Mouse (Mus musculus): ENCODE results near the gene Rab11fip4.

The Rab11fip4 gene

DNA sequence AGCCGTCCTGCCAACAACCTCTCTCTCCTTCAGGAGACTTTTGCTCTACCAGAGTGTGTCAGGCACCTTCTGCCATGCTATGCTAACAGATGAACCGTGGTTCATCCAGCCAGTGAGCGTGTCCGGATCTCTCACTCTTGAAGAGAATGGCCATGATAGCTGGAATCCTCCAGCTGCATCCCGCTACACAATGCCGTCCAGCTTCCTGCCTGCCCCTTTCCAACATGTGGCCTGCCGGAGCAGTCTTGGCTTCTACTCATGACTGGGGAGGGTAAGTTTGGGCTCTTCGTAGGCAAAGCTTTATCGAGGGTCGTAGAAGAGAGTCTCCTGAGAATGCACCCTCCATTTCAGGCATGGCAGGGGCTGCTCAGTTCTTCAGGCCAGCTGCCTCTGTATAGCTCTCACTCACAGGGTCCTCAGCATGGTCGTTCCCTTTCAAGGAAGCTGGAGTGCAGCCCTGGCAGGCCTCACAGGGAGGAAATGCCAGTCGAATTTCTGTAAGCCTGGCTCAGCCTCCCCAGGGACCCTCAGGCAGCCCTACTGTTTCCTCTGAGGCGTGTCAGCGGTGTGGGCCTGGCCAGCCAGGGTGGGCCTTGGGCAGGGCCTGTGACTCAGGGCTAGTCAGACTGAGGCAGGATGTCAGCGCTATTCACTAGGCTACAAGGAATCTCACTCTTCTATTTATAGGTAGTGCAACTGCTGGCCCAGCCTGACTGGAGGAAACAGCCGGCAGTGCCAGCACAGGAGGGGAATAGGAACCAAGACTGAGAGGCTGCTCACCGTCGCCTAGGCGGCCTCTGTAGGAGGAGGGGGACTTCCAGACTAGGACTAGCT is 147.9 kb downstream of the Rab11fip4 start:
- in situ Hi-C loops (cut with MboI; ENCODE audit: low pct_unique_long_range_greater_than_20kb in 1 of 2, low sequenced_read_pairs in 2 of 2, unreplicated experiment in 1 of 2), result no loop called here

DNA sequence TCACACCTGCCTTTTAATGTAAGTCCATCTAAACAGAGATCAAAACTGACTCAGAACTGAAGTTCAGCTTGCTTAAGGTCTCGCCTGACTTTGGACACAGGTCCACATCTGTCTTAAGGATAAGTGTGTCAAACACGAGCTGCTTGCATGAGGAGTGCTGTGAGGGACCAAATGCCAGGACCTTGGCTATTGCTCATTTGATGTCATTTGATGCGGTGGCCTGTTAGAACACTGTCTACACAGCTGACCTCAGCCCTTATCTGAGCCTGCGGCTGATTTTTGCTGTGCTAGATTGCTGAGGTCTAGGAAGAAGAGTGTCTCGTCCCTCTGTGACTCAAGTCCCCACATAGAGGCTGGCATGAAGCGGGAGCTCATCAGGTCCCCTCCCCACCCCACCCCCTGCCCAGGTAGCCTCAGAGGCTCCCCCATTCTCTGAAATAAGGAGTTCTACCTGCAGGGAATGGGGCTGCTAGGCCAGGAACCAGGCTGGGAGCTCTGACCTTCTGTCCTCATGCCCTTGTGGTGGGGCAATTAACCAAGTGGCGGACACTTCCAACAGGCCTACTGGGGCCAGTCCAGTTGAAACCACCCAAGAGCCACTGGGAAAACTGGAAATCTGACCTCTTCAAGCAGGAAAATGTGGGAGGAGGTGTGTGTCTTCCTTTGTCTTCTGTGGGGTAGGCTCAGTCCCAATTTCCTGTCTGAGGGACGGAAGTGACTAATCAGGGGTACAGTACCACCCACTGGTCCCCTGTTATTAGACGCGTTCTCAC is 149.9 kb downstream of the Rab11fip4 start:
- in situ Hi-C loops (cut with MboI; ENCODE audit: low pct_unique_long_range_greater_than_20kb in 1 of 2, low sequenced_read_pairs in 2 of 2, unreplicated experiment in 1 of 2), result no loop called here

DNA sequence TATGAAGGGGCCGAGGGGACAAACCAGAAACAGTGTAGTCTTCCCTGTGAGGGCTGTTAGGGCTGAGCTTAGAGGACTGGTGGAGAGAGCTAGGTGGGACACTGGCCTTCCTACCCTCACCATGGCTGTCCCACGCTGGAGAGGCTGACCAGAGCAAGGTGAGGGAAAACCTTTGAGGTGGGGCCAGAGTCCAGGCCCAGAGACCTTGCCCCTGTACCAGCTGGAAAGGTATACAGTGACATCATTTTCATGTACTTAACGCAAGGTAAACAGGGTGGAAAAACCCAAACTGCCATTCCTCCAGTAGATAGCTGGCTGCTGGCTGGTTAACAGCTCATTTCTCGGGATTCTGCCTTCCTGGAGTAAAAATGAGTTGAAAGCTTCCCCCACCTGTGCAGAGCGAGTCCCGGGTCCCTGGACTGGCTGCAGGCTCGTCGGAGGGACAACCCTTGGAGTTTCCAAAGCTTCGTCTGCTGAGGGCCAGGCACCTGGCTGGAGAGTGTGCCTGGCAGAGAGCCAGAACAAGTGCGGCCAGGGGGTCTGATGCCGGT is 155.6 kb downstream of the Rab11fip4 start:
- in situ Hi-C loops (cut with MboI; ENCODE audit: low pct_unique_long_range_greater_than_20kb in 1 of 2, low sequenced_read_pairs in 2 of 2, unreplicated experiment in 1 of 2), result no loop called here
